Mouse (Mus musculus): ENCODE measurements around the gene Acadm.

The Acadm gene

DNA sequence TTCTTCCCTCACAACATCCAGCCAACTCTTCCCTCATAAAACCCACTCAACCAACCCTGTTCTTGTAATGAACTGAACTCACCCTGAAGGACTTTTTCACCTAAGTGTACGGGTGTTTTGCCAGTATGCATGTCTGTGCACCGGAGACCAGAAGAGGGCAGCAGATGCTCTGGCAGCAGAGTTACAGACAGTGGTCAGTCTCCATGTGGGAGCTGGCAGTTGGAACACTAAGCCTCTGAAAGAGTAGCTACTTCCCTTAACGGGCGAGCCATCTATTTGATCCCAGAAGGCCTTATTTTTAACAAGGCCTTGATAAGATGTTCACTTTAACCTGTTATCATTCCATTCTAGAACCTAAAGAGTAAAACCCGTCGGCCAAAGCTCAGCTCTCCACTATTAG, 39.8 kb downstream of the Acadm start:
- CTCF ChIA-PET: interaction anchor here (0.6 kb wide), 1 partner anchor 1651 kb away, joined by 3 read pairs; no protein-coding TSS in a partner anchor

DNA sequence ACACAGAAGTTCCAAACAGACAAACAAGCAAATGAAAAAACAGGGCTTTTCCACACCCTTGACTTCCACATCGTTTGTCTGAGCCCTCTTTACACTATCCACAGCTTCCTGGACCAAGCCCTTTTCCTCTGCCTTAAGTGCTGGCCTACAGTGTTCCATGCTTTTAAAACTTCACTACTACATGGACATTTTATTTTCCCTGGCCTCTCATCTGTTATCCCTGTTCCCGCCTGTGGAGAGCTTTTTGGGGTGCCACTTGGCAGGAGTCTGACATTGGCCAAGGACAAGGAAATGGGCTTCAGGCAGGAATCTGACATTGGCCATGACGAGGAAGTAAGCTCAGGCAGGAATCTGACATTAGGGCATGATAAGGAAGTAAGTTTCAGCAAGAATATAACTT, 41.8 kb downstream of the Acadm start:
- CTCF ChIA-PET: no interaction called here

DNA sequence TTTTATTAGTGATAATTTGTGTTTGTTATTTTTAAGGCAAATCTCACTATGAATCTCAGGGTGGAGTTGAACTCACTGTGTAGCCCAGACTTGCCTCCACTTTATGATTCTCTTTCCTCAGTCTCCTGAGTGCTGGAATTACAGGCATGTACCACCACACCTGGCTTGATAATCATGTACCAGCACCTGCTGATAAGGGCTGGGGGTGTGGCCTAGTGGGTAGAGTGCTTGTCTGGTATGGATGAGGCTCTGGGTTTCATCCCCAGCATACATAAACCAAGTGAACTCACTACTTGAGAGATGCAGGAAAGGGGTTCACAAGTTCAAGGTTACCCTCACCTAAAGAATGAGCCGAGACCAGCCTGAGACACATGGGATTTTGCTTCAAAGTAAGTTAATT, 42.5 kb downstream of the Acadm start:
- CTCF ChIA-PET: no interaction called here

DNA sequence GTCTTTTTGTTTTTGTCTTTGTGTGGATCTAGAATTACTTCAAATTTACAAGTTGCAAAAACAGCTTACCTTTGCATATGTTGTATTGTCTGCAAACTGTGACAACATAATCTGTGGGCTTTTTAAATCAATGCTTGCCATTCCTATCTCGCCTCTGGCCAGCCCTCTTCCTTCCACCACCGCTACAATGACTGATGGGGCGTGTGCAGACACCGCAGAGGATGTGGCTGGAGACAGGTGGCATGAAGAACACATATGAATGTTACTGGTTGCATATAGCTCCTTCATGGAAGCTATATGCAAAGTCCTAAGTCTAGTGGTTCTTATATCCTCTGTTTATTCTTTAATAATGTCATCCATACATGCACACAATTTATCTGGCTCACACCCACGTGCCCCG, 47.2 kb downstream of the Acadm start:
- CTCF ChIA-PET: no interaction called here

DNA sequence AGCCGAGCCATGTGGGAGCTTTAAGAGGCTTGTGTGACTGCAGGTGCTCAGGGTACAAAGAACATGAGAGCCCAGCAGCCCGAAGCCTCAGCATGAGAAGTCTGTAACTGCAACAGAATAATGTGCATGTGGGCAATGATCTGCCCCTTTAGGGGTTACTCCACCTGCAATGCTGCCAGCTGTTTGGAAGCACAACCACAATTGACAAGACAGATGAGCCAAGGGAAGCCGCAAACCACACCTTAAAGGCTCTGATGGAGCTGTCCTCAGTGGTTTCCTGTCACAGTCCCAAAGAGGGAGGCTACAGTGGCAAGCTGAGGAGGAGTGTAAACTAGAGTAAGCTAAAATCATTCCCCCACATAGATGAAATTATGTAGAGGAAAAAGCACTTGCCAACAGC, 49.0 kb downstream of the Acadm start:
- CTCF ChIA-PET: no interaction called here

DNA sequence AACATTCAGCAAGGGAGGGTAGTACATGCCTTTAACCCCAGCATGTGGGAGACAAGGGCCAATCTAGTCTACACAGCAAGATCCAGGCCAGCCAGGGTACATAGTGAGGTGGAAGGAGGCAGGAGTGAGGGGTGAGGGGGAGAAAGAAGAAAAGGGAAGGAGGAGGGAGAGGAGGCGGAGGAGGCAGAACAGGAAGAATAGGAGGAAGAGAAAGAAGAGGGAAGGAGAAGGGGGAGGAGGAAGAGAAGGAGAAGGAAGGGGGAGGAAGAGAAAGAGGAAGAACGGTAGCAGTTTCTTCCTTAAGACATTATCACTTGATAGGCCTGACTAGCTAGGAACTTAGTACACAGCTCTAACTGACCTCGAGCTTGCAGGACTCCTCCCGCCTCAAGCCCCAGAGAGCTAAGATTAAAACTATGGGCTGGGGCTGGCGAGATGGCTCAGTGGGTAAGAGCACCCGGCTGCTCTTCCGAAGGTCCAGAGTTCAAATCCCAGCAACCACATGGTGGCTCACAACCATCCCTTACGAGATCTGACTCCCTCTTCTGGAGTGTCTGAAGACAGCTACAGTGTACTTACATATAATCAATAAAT, 55.1 kb downstream of the Acadm start:
- CTCF ChIA-PET: no interaction called here

DNA sequence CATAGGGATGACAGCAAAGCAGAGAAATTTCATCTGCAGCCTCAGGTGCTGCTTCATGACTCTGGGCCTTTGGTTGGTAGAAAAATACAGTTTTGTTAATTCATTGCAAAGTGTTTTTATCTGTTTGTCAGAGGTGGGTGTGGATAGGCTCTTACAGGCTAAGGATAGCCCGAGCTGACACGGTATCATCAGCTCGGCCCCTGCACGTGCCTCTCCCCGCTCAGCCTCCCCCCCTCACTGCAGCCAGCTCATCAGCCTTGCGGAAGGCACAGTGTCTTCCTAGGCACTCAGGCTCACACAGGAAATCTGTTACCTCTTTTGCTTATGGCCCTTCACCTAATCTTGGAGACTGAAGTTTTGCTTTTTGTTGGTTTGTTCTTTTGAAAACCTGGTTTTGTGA, 56.3 kb downstream of the Acadm start:
- CTCF ChIA-PET: no interaction called here

DNA sequence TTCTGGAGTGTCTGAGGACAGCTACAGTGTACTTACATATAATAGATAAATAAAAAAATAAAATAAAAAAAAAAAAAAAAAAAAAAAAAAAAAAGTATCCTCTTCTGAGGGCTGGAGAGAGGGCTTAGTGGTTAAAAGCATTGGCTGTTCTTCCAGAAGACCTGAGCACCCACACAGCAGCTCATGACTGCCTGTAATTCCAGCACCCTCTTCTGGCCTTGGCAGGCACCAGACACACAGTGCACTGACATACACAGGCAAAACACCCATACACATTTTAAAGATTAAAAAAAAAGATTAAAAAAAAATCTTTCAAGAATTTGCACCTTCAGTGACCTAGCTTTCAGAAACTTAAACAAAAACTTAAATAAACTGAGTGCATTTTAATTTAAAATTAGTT, 58.1 kb downstream of the Acadm start:
- CTCF ChIA-PET: no interaction called here

Measured in spleen, embryonic (tissue).